Mouse (Mus musculus) layer of hippocampus, adult 9-10 months (tissue): ENCODE results near the gene Tekt2.

Experiments
- DNase-seq: peaks from one replicate; pipeline ENCODE4 v3.0.0; 2022; ENCODE audit warnings: low spot score

Tekt2 gene

GRCm38 (mm10) chr4:126306827-126307226, 18.7 kb downstream of the Tekt2 start:
- no peak for DNase-seq

GRCm38 (mm10) chr4:126306058-126306457, 19.4 kb downstream of the Tekt2 start:
- DNase-seq: no peak

- DNase-seq: no peak
Observed at GRCm38 (mm10) chr4:126305428-126305827, 20.1 kb downstream of the Tekt2 start.

- no peak for DNase-seq
Observed at GRCm38 (mm10) chr4:126303877-126304276, 21.6 kb downstream of the Tekt2 start.

GRCm38 (mm10) chr4:126301584-126302309, 23.7 kb downstream of the Tekt2 start:
- no peak for DNase-seq

- DNase-seq: no peak
Observed at GRCm38 (mm10) chr4:126300916-126301583, 24.4 kb downstream of the Tekt2 start.

- no peak for DNase-seq
Observed at GRCm38 (mm10) chr4:126296617-126297101, 28.8 kb downstream of the Tekt2 start.

GRCm38 (mm10) chr4:126295937-126296336, 29.6 kb downstream of the Tekt2 start:
- DNase-seq: no peak

GRCm38 (mm10) chr4:126295152-126295551, 30.3 kb downstream of the Tekt2 start:
- DNase-seq: no peak

- DNase-seq: no peak
Observed at GRCm38 (mm10) chr4:126291196-126291595, 34.3 kb downstream of the Tekt2 start.

GRCm38 (mm10) chr4:126290314-126290713, 35.2 kb downstream of the Tekt2 start:
- no peak for DNase-seq

GRCm38 (mm10) chr4:126288085-126288666, 37.3 kb downstream of the Tekt2 start:
- DNase-seq: no peak

GRCm38 (mm10) chr4:126287302-126287995, 38.0 kb downstream of the Tekt2 start:
- DNase-seq: no peak

GRCm38 (mm10) chr4:126286492-126286891, 39.0 kb downstream of the Tekt2 start, which contains the start of gene Col8a2:
Col8a2 (plus strand) TSS chr4:126286793.
- no peak for DNase-seq

- no peak for DNase-seq
Observed at GRCm38 (mm10) chr4:126283582-126283981, 41.9 kb downstream of the Tekt2 start.

- DNase-seq: no peak
Observed at GRCm38 (mm10) chr4:126281706-126282105, 43.8 kb downstream of the Tekt2 start.

GRCm38 (mm10) chr4:126278961-126279360, 46.5 kb downstream of the Tekt2 start:
- DNase-seq: no peak

GRCm38 (mm10) chr4:126278565-126278915, 46.9 kb downstream of the Tekt2 start:
- no peak for DNase-seq

- no peak for DNase-seq
Observed at GRCm38 (mm10) chr4:126277906-126278564, 47.5 kb downstream of the Tekt2 start.

GRCm38 (mm10) chr4:126275681-126276131, 49.8 kb downstream of the Tekt2 start:
- DNase-seq: no peak

GRCm38 (mm10) chr4:126275081-126275480, 50.4 kb downstream of the Tekt2 start:
- no peak for DNase-seq

GRCm38 (mm10) chr4:126273753-126274152, 51.7 kb downstream of the Tekt2 start:
- DNase-seq: no peak
